Mouse (Mus musculus) lung, postnatal 0 days (tissue): Measurements from ENCODE around the gene Sdsl. TPM values are rescaled to one million over a fixed set of nuclear protein-coding genes. Genes with fewer than 3 reads are reported as not detected.
"Not testable (repeated sequence)": the region's sequence is repeated elsewhere in the genome, so short reads cannot be mapped to it uniquely, and the experiment has no call there.

ENCODE experiments used
- ATAC-seq: fragments of 200-750 bp; cut with Nextera tagmentation; 2 replicates; pipeline ENCODE4 v1.8.0; 2017; ENCODE audit warnings: moderate library complexity
- DNase-seq: peaks from one replicate; pipeline ENCODE4 v3.0.0-alpha.2; 2016; ENCODE audit warnings: low spot score
- H3K27ac ChIP-seq: fragments of 300-500 bp; sonication (generic); 2 replicates; pipeline ENCODE4 v1.5.1; 2014; ENCODE audit warnings: antibody characterized with exemption, mild to moderate bottlenecking, low read length, mixed read lengths
- H3K27me3 ChIP-seq: fragments of 300-500 bp; sonication (generic); replicated peaks from 2 replicates; pipeline ENCODE4 v1.6.1; 2014; ENCODE audit warnings: low read length, mixed read lengths; ENCODE audit not compliant: insufficient read depth
- H3K36me3 ChIP-seq: fragments of 300-500 bp; sonication (generic); 2 replicates; pipeline ENCODE4 v1.6.1; 2014; ENCODE audit warnings: low read length, mixed read lengths; ENCODE audit not compliant: insufficient read depth
- H3K4me1 ChIP-seq: fragments of 300-500 bp; sonication (generic); 2 replicates; pipeline ENCODE4 v1.6.1; 2014; ENCODE audit warnings: antibody characterized with exemption, low read depth, low read length, mixed read lengths; ENCODE audit not compliant: insufficient read depth
- H3K4me2 ChIP-seq: fragments of 300-500 bp; sonication (generic); replicated peaks from 2 replicates; pipeline ENCODE4 v1.6.1; 2014; ENCODE audit warnings: low read depth, mild to moderate bottlenecking, low read length, moderate library complexity, mixed read lengths
- H3K4me3 ChIP-seq: fragments of 300-500 bp; sonication (generic); 2 replicates; pipeline ENCODE4 v1.5.1; 2014; ENCODE audit warnings: low read depth, low read length
- H3K9ac ChIP-seq: fragments of 300-500 bp; sonication (generic); replicated peaks from 2 replicates; pipeline ENCODE4 v1.6.1; 2014; ENCODE audit warnings: low read depth, mild to moderate bottlenecking
- H3K9me3 ChIP-seq: fragments of 300-500 bp; sonication (generic); 2 replicates; pipeline ENCODE4 v1.6.1; 2016; ENCODE audit warnings: low read length, mixed read lengths
- CTCF ChIP-seq: IDR thresholded peaks from 2 replicates; pipeline ENCODE4 v1.5.1; 2016; ENCODE audit warnings: antibody characterized with exemption, mild to moderate bottlenecking
- EP300 ChIP-seq: IDR thresholded peaks from 2 replicates; pipeline ENCODE4 v1.6.1; 2016; ENCODE audit warnings: antibody characterized with exemption, mild to moderate bottlenecking, control low read depth
- WGBS: fragments of 180-500 bp; shearing (Covaris S2); extraction: QIAGEN DNeasy Blood & Tissue Kit; methylation state at CpG from one replicate; pipeline ENCODE4 v1.1.7; 2014; 5-methylcytosine and 5-hydroxymethylcytosine counted together
- polyA plus RNA-seq: library from polyadenylated mRNA; unstranded; fragments of >200 nt; fragmentation: Nextera tagmentation; extraction: Ambion mirVana; gene quantifications from 2 replicates; pipeline ENCODE4 v1.2.1, GENCODE M21; 2015

Gene Sdsl
- polyA plus RNA-seq, 1 experiment from 2014 or later = 1.7 TPM

DNA sequence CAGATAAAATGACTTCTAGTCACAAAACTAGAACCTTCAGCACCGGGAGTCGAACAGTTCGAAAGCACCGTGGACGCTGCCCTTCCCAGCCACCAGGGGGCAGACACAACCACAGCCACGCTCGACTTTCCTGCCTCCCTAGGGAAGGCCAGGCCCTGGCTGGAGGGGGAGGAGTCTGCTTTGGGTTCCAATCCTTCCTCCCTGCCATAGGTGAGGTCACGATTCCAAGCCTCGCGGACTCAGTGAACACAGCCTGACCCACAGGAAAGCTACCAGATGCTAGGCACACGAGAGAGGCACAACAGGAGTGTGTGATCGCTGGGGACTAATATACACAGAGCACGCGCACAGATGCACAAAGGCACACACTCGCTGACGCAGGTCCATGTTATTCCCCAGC, 32.8 kb upstream of the Sdsl start:
- no peaks in the 10 kb centered on the region for H3K9me3 ChIP-seq
- peak; percentile 79 for DNase-seq
- no peak overlapping the region for H3K4me2 ChIP-seq
- peaks cover 6% of the 10 kb centered on the region; the same call in 1 of the 2 replicates for H3K4me1 ChIP-seq
- peak; percentile 45 for ATAC-seq
- H3K9ac ChIP-seq = no peak overlapping the region
- no peak overlapping the region for H3K4me3 ChIP-seq
- 20% methylated on average over 16 of the region's 16 CpGs for WGBS
- TF ChIP-seq CTCF (peak; percentile 98), EP300 (no peak)
- no peaks in the 10 kb centered on the region for H3K36me3 ChIP-seq
- H3K27me3 ChIP-seq = no peaks in the 10 kb centered on the region
- H3K27ac ChIP-seq = no peak overlapping the region

DNA sequence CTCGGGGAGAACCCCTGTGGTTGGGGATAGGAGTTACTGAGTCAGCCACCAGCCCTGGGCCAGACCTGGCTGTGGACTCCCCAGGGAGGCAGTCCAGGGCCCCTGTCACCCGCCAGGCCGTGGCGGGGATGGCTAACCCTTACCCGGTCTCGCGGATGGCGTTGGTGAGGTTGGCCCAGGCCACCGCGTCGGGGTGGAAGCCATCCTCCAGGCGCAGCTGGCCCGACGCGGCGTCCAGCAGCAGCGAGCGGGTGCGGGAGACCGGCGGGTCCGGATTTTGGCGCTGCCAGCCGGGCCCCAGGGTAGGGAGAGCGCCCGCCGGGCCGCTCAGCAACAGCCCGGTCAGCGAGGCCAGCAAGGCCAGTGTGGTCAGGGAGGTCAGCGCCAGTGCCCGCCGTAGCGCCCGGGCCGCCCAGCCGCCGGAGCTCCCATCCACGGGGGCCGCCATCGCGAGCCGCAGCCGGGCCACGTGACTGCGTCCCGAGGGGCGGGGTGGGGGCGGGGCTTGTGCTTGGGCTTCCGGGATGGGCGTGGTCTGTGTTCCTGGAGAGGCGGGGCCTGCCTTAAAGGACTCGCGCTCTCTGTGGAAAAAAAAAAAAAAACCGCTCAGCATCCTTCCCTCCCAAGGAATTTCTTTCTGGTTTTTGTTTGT, 30.7 kb upstream of the Sdsl start, which contains the start of gene Plbd2:
Gene Plbd2, minus strand, starts transcription at position 482 of the 652 bp plus-strand sequence.
- DNase-seq (peak; percentile 93), ATAC-seq (peak; percentile 87)
- under 1% methylated on average over 31 of the region's 55 CpGs for WGBS
- Histone ChIP-seq H3K4me1 (peaks cover 6% of the 10 kb centered on the region; the same call in 1 of the 2 replicates), H3K36me3 (no peaks in the 10 kb centered on the region), H3K9me3 (no peaks in the 10 kb centered on the region), H3K9ac (peak within 1 kb of the TSS; percentile 84), H3K27me3 (no peaks in the 10 kb centered on the region), H3K4me2 (peak within 1 kb of the TSS; percentile 98), H3K4me3 (peak within 1 kb of the TSS; percentile 68), H3K27ac (0 out of 2 replicates have a peak within 1 kb of the TSS, but pooled peaks have one; percentile 15)
- TF ChIP-seq EP300 = no peak
- no peak for TF ChIP-seq CTCF

DNA sequence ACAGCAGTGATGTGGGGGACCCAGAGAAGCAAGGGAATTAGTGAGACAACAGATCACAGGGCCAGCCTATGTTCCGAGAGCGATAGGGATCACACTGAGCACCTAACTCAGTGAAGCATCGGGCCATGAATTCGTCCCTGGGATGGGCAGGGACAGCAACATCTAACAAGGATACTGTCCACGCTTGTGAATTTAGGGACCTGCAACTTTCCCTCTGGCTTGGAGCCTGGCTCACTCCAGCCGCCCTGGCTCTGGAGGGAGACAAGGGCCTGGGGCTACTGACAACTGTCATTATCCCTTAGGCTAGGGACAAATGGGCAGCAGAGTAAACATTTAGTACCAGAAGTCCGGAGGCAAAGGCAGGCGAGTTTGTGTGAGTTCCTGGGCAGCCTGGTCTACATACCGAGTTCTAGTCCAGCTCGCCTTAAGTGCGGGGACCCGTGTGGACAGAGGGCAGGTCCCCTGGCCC, 30.1 kb upstream of the Sdsl start:
- 7% methylated on average over 12 of the region's 12 CpGs for WGBS
- H3K27ac ChIP-seq = no peak overlapping the region
- no peaks in the 10 kb centered on the region for H3K27me3 ChIP-seq
- ATAC-seq (no peak), DNase-seq (no peak)
- TF ChIP-seq CTCF = no peak
- TF ChIP-seq EP300 = no peak
- H3K4me3 ChIP-seq = peak overlapping the region; percentile 68
- peak overlapping the region; percentile 84 for H3K9ac ChIP-seq
- peak overlapping the region; percentile 98 for H3K4me2 ChIP-seq
- H3K9me3 ChIP-seq = no peaks in the 10 kb centered on the region
- H3K36me3 ChIP-seq = no peaks in the 10 kb centered on the region
- peaks cover 6% of the 10 kb centered on the region; the same call in 1 of the 2 replicates for H3K4me1 ChIP-seq

DNA sequence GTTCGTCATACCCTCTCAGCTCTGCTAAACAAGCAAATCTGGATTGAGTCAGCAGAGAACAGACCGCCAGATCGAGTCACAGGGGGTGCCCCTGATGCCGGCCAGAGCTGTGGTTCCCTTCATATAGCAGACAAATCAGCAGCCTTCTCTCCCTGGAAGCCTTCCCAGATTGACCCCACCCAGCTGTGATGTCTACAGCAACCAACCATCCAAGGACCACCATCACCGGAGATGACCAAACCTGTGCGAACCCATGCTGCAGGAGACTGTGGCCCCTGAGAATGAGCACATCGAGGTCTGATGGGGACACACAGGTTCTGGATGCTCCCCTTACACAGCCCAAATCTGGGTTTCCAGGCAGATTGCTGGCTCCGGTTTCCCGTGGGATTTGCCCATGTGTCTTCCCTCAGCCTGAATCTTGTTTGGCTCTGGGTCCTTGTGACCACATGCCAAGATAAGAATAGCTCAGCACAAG, 29.6 kb upstream of the Sdsl start:
- whole genome bisulfite sequencing = 60% methylated on average over 9 of the region's 9 CpGs

DNA sequence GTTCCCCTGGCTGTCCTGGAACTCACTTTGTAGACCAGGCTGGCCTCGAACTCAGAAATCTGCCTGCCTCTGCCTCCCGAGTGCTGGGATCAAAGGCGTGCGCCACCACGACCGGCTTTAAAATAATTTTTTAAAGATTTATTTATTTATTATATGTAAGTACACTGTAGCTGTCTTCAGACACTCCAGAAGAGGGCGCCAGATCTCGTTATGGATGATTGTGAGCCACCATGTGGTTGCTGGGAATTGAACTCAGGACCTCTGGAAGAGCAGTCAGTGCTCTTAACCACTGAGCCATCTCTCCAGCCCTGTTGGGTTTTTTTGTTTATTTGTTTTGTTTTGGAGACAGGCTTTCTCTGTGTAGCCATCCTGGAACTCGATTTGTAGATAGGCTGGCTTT, 28.0 kb upstream of the Sdsl start:
- not testable (repeated sequence) for H3K9ac ChIP-seq, H3K4me1 ChIP-seq, ATAC-seq, H3K27ac ChIP-seq, H3K27me3 ChIP-seq, H3K9me3 ChIP-seq, H3K4me3 ChIP-seq, DNase-seq, H3K36me3 ChIP-seq, H3K4me2 ChIP-seq
- 84% methylated on average over 9 of the region's 9 CpGs for WGBS

More for the DNA sequence above, 29.6 kb upstream of the Sdsl start:
- Histone ChIP-seq H3K36me3 (no peaks in the 10 kb centered on the region), H3K4me1 (peaks cover 6% of the 10 kb centered on the region; the same call in 1 of the 2 replicates), H3K9ac (peak overlapping the region; percentile 84; the same call in 1 of the 2 replicates), H3K27ac (no peak overlapping the region), H3K9me3 (no peaks in the 10 kb centered on the region), H3K27me3 (no peaks in the 10 kb centered on the region), H3K4me2 (peak overlapping the region; percentile 98; the same call in 1 of the 2 replicates), H3K4me3 (no peak overlapping the region)
- no peak for DNase-seq
- no peak for ATAC-seq
- TF ChIP-seq EP300 (no peak), CTCF (no peak)

DNA sequence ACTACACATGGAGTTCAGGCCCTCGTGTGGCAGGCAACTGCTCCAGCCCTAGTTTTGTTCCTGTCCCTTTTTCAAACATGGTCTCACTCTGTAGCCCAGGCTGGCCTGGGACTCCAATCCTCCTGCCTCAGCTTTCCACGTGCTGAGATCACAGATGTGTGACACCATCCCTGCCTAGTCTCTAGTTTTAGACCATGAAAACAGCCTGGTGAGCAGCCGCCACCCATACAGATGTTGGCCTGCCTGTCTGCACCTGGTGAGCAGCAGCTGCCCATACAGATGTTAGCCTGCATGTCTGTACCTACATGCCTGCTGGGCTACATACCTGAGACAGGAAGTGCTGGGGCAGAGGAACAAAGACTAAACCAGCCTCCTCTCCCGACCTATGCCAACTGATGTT, 26.6 kb upstream of the Sdsl start:
- H3K4me3 ChIP-seq = no peak overlapping the region
- no peaks in the 10 kb centered on the region for H3K9me3 ChIP-seq
- no peak for DNase-seq
- TF ChIP-seq CTCF (no peak), EP300 (no peak)
- WGBS = 67% methylated on average over 4 of the region's 4 CpGs
- H3K4me2 ChIP-seq = no peak overlapping the region
- H3K27me3 ChIP-seq = no peaks in the 10 kb centered on the region
- H3K4me1 ChIP-seq = peaks cover 6% of the 10 kb centered on the region; the same call in 1 of the 2 replicates
- 0 out of 2 replicates have a peak, but pooled peaks cover 3% of the 10 kb centered on the region for H3K36me3 ChIP-seq
- ATAC-seq = no peak
- H3K27ac ChIP-seq = no peak overlapping the region
- H3K9ac ChIP-seq = no peak overlapping the region
